Mouse (Mus musculus) neural tube, embryonic 14.5 days (tissue): ENCODE results near the gene Smcp. TPM values are rescaled to one million over a fixed set of nuclear protein-coding genes. Genes with fewer than 3 reads are reported as not detected.
A peak's percentile ranks its signal among the peaks of the same experiment; 100 is the strongest.

Source experiments
- ATAC-seq: fragments of 200-750 bp; cut with Nextera tagmentation; 2 replicates; pipeline ENCODE4 v1.8.0; 2017; ENCODE audit warnings: low read depth, mild to moderate bottlenecking, moderate TSS enrichment, moderate library complexity
- H3K27ac ChIP-seq: fragments of 300-500 bp; sonication (generic); 2 replicates; pipeline ENCODE4 v1.5.1; 2014; ENCODE audit warnings: low read depth, mild to moderate bottlenecking, control low read depth, low read length, moderate library complexity, mixed read lengths
- H3K27me3 ChIP-seq: fragments of 300-500 bp; sonication (generic); 2 replicates; pipeline ENCODE4 v1.6.1; 2014; ENCODE audit warnings: low read length; ENCODE audit not compliant: control insufficient read depth, insufficient read depth
- H3K36me3 ChIP-seq: fragments of 300-500 bp; sonication (generic); 2 replicates; pipeline ENCODE4 v1.6.1; 2014; ENCODE audit warnings: low read length, mixed read lengths; ENCODE audit not compliant: control insufficient read depth, insufficient read depth
- H3K4me1 ChIP-seq: fragments of 300-500 bp; sonication (generic); 2 replicates; pipeline ENCODE4 v1.6.1; 2014; ENCODE audit warnings: low read length; ENCODE audit not compliant: control insufficient read depth, insufficient read depth
- H3K4me2 ChIP-seq: fragments of 300-500 bp; sonication (generic); 2 replicates; pipeline ENCODE4 v1.6.1; 2014; ENCODE audit warnings: mild to moderate bottlenecking, low read depth, low read length, control low read depth
- H3K4me3 ChIP-seq: fragments of 300-500 bp; sonication (generic); 2 replicates; pipeline ENCODE4 v1.5.1; 2014; ENCODE audit warnings: low read depth, low read length, control low read depth, mixed read lengths
- H3K9ac ChIP-seq: fragments of 300-500 bp; sonication (generic); replicated peaks from 2 replicates; pipeline ENCODE4 v1.6.1; 2014; ENCODE audit warnings: low read depth, mild to moderate bottlenecking, control low read depth, low read length, mixed read lengths
- H3K9me3 ChIP-seq: fragments of 300-500 bp; sonication (generic); 2 replicates; pipeline ENCODE4 v1.6.1; 2016; ENCODE audit warnings: low read length; ENCODE audit not compliant: control insufficient read depth
- WGBS: fragments of 180-500 bp; shearing (Covaris S2); extraction: QIAGEN DNeasy Blood & Tissue Kit; methylation state at CpG from one replicate; pipeline ENCODE4 v1.1.7; 2014; 5-methylcytosine and 5-hydroxymethylcytosine counted together
- polyA plus RNA-seq: library from polyadenylated mRNA; unstranded; fragments of >200 nt; fragmentation: Nextera tagmentation; extraction: Ambion mirVana; gene quantifications from 2 replicates; pipeline ENCODE4 v1.2.1, GENCODE M21; 2014

Smcp gene
- polyA plus RNA-seq: not detected in 2 replicates

GRCm38 (mm10) chr3:92588858-92589257 lies at the start of gene Smcp:
Smcp (minus strand) TSS chr3:92588997.
- no peaks in the 10 kb centered on the region for H3K9me3 ChIP-seq
- ATAC-seq: no peak
- H3K27me3 ChIP-seq: no peaks in the 10 kb centered on the region
- no peaks in the 10 kb centered on the region for H3K36me3 ChIP-seq
- no peak within 1 kb of the TSS for H3K4me2 ChIP-seq
- no peak within 1 kb of the TSS for H3K27ac ChIP-seq
- no peak within 1 kb of the TSS for H3K4me3 ChIP-seq
- no peaks in the 10 kb centered on the region for H3K4me1 ChIP-seq
- no peak within 1 kb of the TSS for H3K9ac ChIP-seq
- 79% methylated on average over 1 of the region's 1 CpGs for WGBS

DNA sequence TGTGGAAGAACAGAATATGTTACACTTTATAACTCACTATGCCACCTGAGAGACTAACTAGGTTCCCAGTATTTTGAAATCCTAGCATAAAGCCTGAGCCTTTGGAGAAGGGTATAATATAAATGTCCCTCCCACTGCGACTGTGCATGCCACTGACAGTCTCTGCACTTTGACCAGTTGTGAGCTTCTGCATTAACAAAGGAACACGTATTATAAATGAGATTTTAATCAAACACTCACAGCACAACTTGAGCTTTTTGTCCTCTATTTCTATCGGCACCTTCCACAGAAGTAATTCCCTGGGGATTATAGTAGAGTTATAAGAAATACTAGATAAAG lies 49.8 kb upstream of the Smcp start:
- ATAC-seq: no peak
- Histone ChIP-seq H3K4me3 (no peak overlapping the region), H3K27ac (no peak overlapping the region), H3K9ac (no peak overlapping the region), H3K4me1 (no peaks in the 10 kb centered on the region), H3K27me3 (no peaks in the 10 kb centered on the region), H3K36me3 (no peaks in the 10 kb centered on the region), H3K4me2 (no peak overlapping the region), H3K9me3 (no peaks in the 10 kb centered on the region)
- 82% methylated on average over 3 of the region's 3 CpGs for WGBS

GRCm38 (mm10) chr3:92637745-92638652 lies 49.2 kb upstream of the Smcp start:
- Histone ChIP-seq H3K27me3 (no peaks in the 10 kb centered on the region), H3K9me3 (no peaks in the 10 kb centered on the region), H3K4me2 (no peak overlapping the region), H3K9ac (no peak overlapping the region), H3K36me3 (no peaks in the 10 kb centered on the region), H3K4me1 (no peaks in the 10 kb centered on the region), H3K4me3 (no peak overlapping the region), H3K27ac (no peak overlapping the region)
- peak; percentile 71; the same call in 1 of the 2 replicates for ATAC-seq
- 24% methylated on average over 1 of the region's 1 CpGs for WGBS

- Histone ChIP-seq H3K9ac (no peak within 1 kb of the TSS), H3K36me3 (no peaks in the 10 kb centered on the region), H3K27me3 (no peaks in the 10 kb centered on the region), H3K4me2 (no peak within 1 kb of the TSS), H3K9me3 (no peaks in the 10 kb centered on the region), H3K27ac (no peak within 1 kb of the TSS), H3K4me1 (no peaks in the 10 kb centered on the region), H3K4me3 (no peak within 1 kb of the TSS)
- WGBS: 83% methylated on average over 2 of the region's 2 CpGs
- no peak for ATAC-seq
Observed at GRCm38 (mm10) chr3:92621560-92621959, 32.8 kb upstream of the Smcp start, which contains the start of gene Lce6a. Lce6a (minus strand) TSS chr3:92621660.

- no peaks in the 10 kb centered on the region for H3K9me3 ChIP-seq
- no peak overlapping the region for H3K27ac ChIP-seq
- 93% methylated on average over 1 of the region's 1 CpGs for WGBS
Observed at GRCm38 (mm10) chr3:92609804-92610203, 21.0 kb upstream of the Smcp start.

GRCm38 (mm10) chr3:92607392-92607791 lies 18.6 kb upstream of the Smcp start, which contains the start of gene 2210017I01Rik:
2210017I01Rik (minus strand) TSS chr3:92607492.
- H3K9me3 ChIP-seq: no peaks in the 10 kb centered on the region
- no peaks in the 10 kb centered on the region for H3K27me3 ChIP-seq
- H3K4me3 ChIP-seq: no peak within 1 kb of the TSS
- no peak within 1 kb of the TSS for H3K4me2 ChIP-seq
- no peak within 1 kb of the TSS for H3K27ac ChIP-seq
- no peaks in the 10 kb centered on the region for H3K4me1 ChIP-seq
- no peak within 1 kb of the TSS for H3K9ac ChIP-seq
- H3K36me3 ChIP-seq: no peaks in the 10 kb centered on the region
- ATAC-seq: no peak

More at GRCm38 (mm10) chr3:92609804-92610203, 21.0 kb upstream of the Smcp start:
- H3K4me2 ChIP-seq: no peak overlapping the region
- ATAC-seq: no peak
- H3K4me1 ChIP-seq: no peaks in the 10 kb centered on the region
- no peaks in the 10 kb centered on the region for H3K36me3 ChIP-seq
- no peak overlapping the region for H3K4me3 ChIP-seq
- H3K9ac ChIP-seq: no peak overlapping the region
- H3K27me3 ChIP-seq: no peaks in the 10 kb centered on the region

DNA sequence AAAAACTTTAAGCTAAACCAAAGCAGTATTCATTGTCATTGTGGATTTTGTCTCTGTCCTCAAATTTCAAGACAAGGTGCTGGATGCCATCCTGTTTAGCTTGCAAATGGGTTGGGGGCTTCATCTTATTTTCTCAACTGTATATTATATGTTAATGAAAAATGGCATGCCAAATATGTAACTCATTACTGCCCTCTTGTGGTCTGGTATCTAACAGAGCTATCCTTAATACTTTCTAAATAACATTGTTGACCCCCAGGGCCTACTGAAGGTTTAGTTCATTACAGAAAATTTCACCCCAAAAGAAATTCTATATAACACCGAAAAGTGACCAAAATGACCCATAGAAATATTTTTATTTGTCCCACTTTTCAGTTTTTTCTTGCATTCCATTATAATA lies 13.4 kb upstream of the Smcp start:
- H3K4me2 ChIP-seq: no peak overlapping the region
- WGBS: 38% methylated on average over 1 of the region's 1 CpGs
- H3K36me3 ChIP-seq: no peaks in the 10 kb centered on the region
- no peak overlapping the region for H3K27ac ChIP-seq
- no peak for ATAC-seq
- H3K4me3 ChIP-seq: no peak overlapping the region
- H3K4me1 ChIP-seq: no peaks in the 10 kb centered on the region
- no peak overlapping the region for H3K9ac ChIP-seq
- no peaks in the 10 kb centered on the region for H3K9me3 ChIP-seq
- no peaks in the 10 kb centered on the region for H3K27me3 ChIP-seq

- H3K36me3 ChIP-seq: no peaks in the 10 kb centered on the region
- H3K4me3 ChIP-seq: no peak overlapping the region
- H3K27me3 ChIP-seq: no peaks in the 10 kb centered on the region
- no peak for ATAC-seq
- WGBS: 53% methylated on average over 1 of the region's 1 CpGs
- H3K9me3 ChIP-seq: no peaks in the 10 kb centered on the region
- no peak overlapping the region for H3K4me2 ChIP-seq
- H3K27ac ChIP-seq: no peak overlapping the region
- H3K9ac ChIP-seq: no peak overlapping the region
- H3K4me1 ChIP-seq: no peaks in the 10 kb centered on the region
Observed at GRCm38 (mm10) chr3:92600456-92600855, 11.7 kb upstream of the Smcp start.

GRCm38 (mm10) chr3:92599973-92600372 lies 11.2 kb upstream of the Smcp start:
- H3K4me3 ChIP-seq: no peak overlapping the region
- H3K4me1 ChIP-seq: no peaks in the 10 kb centered on the region
- no peak overlapping the region for H3K4me2 ChIP-seq
- no peaks in the 10 kb centered on the region for H3K27me3 ChIP-seq
- no peaks in the 10 kb centered on the region for H3K36me3 ChIP-seq
- no peak for ATAC-seq
- H3K27ac ChIP-seq: no peak overlapping the region
- no peaks in the 10 kb centered on the region for H3K9me3 ChIP-seq
- no peak overlapping the region for H3K9ac ChIP-seq
